Mouse (Mus musculus) effector memory CD4-positive, alpha-beta T cell, adult 7 months (primary cell): ENCODE results near the gene 4930453N24Rik. TPM values are rescaled to one million over a fixed set of nuclear protein-coding genes. Genes with fewer than 3 reads are reported as not detected.

Experiments used
- polyA plus RNA-seq: library from polyadenylated mRNA; unstranded; fragments of 100-300 nt; shearing (Covaris generic); gene quantifications from one replicate; pipeline ENCODE4 v1.2.1, GENCODE M21; 2017

4930453N24Rik gene
- polyA plus RNA-seq: 25.2 TPM

DNA sequence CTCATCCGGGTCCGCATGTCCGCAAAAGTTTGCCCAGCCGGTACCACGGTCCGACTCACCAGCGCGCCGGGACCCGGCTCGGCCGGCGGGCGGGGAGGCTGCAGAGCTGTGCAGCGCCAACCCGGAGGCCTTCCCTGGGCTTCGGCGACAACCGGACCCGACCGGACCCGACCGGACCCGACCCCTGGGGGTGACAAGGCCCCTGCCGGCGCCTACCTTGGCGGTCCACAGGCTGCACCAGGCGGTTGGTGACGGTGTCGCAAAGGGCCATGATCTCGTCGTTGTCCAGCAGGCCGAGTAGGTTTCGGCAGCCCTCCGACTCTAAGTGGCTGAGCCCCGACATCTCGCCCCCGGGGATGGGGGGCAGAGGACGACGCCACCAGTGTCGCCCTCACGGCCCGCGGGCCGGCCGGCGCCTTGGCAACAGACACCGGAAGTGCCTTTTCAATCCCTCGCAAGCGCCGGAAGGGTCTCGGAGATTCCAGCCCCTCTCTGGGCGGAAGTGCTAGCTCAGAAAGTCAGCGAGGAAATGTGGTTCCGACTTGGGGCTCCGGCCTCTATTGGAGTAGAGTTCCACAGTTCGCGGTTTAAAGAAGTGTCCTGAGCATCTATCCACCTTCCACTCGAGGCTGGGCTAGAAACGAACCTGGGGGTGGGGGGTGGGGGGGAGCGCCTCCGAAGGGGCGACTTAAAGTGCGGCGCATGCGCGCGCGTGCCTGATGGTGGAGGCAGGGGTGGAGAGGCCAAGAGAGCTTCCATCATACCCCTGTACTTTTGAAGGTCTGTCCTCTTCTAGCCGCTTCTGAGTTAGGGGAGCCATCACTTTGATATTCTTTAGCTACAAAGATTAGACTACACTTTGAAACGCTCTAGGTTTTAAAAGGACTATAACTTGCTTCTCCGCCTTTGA lies at the start of gene 4930453N24Rik:
TSS of gene 4930453N24Rik (minus strand) at position 641 of the 910 bp plus-strand sequence.

Other genes starting within 250 kb of the 4930453N24Rik start
- not detected for gene Csnka2ip, start 168.8 kb downstream of the 4930453N24Rik start, polyA plus RNA-seq
- gene Zfp654, start 80.5 kb upstream of the 4930453N24Rik start, polyA plus RNA-seq: 35.4 TPM
- 182 TPM for gene Cggbp1, start 80.8 kb upstream of the 4930453N24Rik start, polyA plus RNA-seq